Mouse (Mus musculus) liver, postnatal 0 days (tissue): ENCODE measurements at regions not wholly inside any gene's neighbourhood (a gene's known extent, or its start where the extent isn't known, plus 50 kb on each side); places are given as distances from the start of the nearest gene placed in this dataset.

Experiments
- CTCF ChIP-seq: sonication (generic); IDR thresholded peaks from 2 replicates; pipeline ENCODE4 v1.5.1; 2016; ENCODE audit warnings: antibody characterized with exemption, low read depth
- EP300 ChIP-seq: IDR thresholded peaks from 2 replicates; pipeline ENCODE4 v1.6.1; 2016; ENCODE audit warnings: antibody characterized with exemption, low read depth, mild to moderate bottlenecking

- TF ChIP-seq EP300 (no peak), CTCF (no peak)
These were observed 81.1 kb upstream of the Abi3bp start for GRCm38 (mm10) chr16:56396586-56396985.
